Mouse (Mus musculus) midbrain, embryonic 11.5 days (tissue): ENCODE measurements around the gene Gm10799. TPM values are rescaled to one million over a fixed set of nuclear protein-coding genes. Genes with fewer than 3 reads are reported as not detected.
A peak's percentile ranks its signal among the peaks of the same experiment; 100 is the strongest.
"Not testable (repeated sequence)": the region's sequence is repeated elsewhere in the genome, so short reads cannot be mapped to it uniquely, and the experiment has no call there.

Source experiments
- ATAC-seq: fragments of 200-750 bp; cut with Nextera tagmentation; 2 replicates; pipeline ENCODE4 v1.8.0; 2017; ENCODE audit warnings: moderate TSS enrichment, moderate library complexity; ENCODE audit not compliant: low FRiP score
- DNase-seq: peaks from one replicate; pipeline ENCODE4 v3.0.0; 2015; ENCODE audit warnings: low spot score; ENCODE audit errors: missing footprints
- H3K27ac ChIP-seq: fragments of 300-500 bp; sonication (generic); 2 replicates; pipeline ENCODE4 v1.5.1; 2014; ENCODE audit warnings: low read depth, low read length
- H3K27me3 ChIP-seq: fragments of 300-500 bp; sonication (generic); 2 replicates; pipeline ENCODE4 v1.6.1; 2014; ENCODE audit warnings: mild to moderate bottlenecking, low read length, moderate library complexity, mixed read lengths; ENCODE audit not compliant: control insufficient read depth, insufficient read depth
- H3K36me3 ChIP-seq: fragments of 300-500 bp; sonication (generic); 2 replicates; pipeline ENCODE4 v1.6.1; 2014; ENCODE audit warnings: mild to moderate bottlenecking, low read length, moderate library complexity, mixed read lengths; ENCODE audit not compliant: control insufficient read depth, insufficient read depth
- H3K4me1 ChIP-seq: fragments of 300-500 bp; sonication (generic); 2 replicates; pipeline ENCODE4 v1.6.1; 2014; ENCODE audit warnings: low read length; ENCODE audit not compliant: control insufficient read depth, insufficient read depth
- H3K4me2 ChIP-seq: fragments of 300-500 bp; sonication (generic); 2 replicates; pipeline ENCODE4 v1.6.1; 2014; ENCODE audit warnings: mild to moderate bottlenecking, moderate library complexity
- H3K4me3 ChIP-seq: fragments of 300-500 bp; sonication (generic); 2 replicates; pipeline ENCODE4 v1.5.1; 2014; ENCODE audit warnings: low read depth, low read length
- H3K9ac ChIP-seq: fragments of 300-500 bp; sonication (generic); 2 replicates; pipeline ENCODE4 v1.6.1; 2014; ENCODE audit warnings: low read length
- H3K9me3 ChIP-seq: fragments of 300-500 bp; sonication (generic); 2 replicates; pipeline ENCODE4 v1.6.1; 2016; ENCODE audit warnings: low read length; ENCODE audit not compliant: control insufficient read depth
- WGBS: fragments of 180-500 bp; shearing (Covaris S2); extraction: QIAGEN DNeasy Blood & Tissue Kit; methylation state at CpG from one replicate; pipeline ENCODE4 v1.1.7; 2014; 5-methylcytosine and 5-hydroxymethylcytosine counted together
- polyA plus RNA-seq: library from polyadenylated mRNA; unstranded; fragments of >200 nt; fragmentation: Nextera tagmentation; extraction: Ambion mirVana; gene quantifications from 2 replicates; pipeline ENCODE4 v1.2.1, GENCODE M21; 2014

Gene Gm10799
- polyA plus RNA-seq: not detected in 2 replicates

DNA sequence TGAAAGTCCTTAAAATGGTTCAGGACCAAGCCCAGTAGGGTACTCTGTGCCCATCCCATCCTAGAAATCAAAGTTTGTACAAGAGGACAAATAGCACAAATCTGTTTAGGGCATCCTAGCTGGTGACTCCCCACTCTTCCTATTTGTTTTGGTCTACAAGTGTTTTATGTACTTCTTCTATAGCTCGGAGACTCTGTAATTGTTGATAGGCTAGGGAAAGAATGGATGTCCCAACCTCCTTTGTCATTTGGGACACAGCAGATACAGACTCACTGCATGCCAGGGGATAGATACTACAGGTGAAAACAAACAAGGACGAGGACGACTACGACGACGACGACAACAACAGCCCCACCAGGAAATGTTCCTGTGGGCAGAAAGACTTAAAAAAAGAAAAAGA, at the start of gene Gm10799:
Gene Gm10799 (minus strand): TSS at position 101 of the 400 bp plus-strand sequence.
- not testable (repeated sequence) for H3K4me2 ChIP-seq, ATAC-seq, H3K36me3 ChIP-seq, H3K4me3 ChIP-seq, H3K27ac ChIP-seq, H3K27me3 ChIP-seq, H3K9ac ChIP-seq, H3K4me1 ChIP-seq, H3K9me3 ChIP-seq, DNase-seq
- 86% methylated on average over 7 of the region's 7 CpGs for WGBS

DNA sequence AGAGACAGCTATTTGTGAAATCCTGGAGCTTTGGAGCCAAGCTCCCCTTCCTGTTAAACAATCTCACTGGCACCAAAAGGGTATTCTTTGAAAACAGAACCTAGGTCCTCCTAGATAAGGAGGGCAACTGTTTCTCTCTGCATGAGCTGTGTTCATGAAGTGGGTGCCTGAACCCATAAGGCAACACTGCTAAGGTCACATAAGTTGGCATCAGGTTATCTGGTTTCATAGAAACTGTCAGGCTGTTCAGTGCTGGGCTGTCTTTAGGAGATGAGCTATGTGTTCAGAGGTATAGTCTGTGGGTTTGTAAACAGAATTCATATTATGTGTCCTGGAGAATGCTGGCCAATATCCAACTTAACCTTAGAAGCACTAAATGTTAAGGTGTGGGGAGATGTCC, 48.8 kb upstream of the Gm10799 start:
- not testable (repeated sequence) for ATAC-seq, H3K9me3 ChIP-seq, H3K27ac ChIP-seq, H3K36me3 ChIP-seq, H3K4me2 ChIP-seq, H3K9ac ChIP-seq, H3K4me1 ChIP-seq, H3K4me3 ChIP-seq, H3K27me3 ChIP-seq
- DNase-seq: peak; percentile 23

DNA sequence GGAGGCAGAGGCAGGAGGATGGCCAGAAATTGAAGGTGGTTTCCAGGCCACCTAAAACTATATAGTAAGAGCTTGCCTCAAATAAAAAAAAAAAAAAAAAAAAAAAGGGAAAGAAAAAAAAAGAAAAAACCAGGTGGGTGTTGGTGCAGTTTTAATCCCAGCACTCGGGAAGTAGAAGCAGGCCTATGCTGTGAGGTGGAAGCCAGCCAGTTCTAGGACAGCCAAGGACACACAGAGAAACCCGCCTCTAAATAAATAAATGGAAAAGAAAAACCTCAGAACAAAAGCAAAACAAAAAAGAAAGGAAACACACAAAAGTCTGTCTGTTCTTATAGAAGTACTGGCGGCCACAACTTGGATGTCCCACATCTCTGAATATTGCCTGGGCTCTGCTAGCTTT, 46.5 kb upstream of the Gm10799 start:
- WGBS: 90% methylated on average over 3 of the region's 3 CpGs
- no peak overlapping the region for H3K4me2 ChIP-seq
- DNase-seq: peak; percentile 41
- H3K4me3 ChIP-seq: no peak overlapping the region
- H3K9me3 ChIP-seq: no peaks in the 10 kb centered on the region
- no peak for ATAC-seq
- no peaks in the 10 kb centered on the region for H3K27me3 ChIP-seq
- no peaks in the 10 kb centered on the region for H3K36me3 ChIP-seq
- H3K9ac ChIP-seq: no peak overlapping the region
- H3K27ac ChIP-seq: no peak overlapping the region
- no peaks in the 10 kb centered on the region for H3K4me1 ChIP-seq

DNA sequence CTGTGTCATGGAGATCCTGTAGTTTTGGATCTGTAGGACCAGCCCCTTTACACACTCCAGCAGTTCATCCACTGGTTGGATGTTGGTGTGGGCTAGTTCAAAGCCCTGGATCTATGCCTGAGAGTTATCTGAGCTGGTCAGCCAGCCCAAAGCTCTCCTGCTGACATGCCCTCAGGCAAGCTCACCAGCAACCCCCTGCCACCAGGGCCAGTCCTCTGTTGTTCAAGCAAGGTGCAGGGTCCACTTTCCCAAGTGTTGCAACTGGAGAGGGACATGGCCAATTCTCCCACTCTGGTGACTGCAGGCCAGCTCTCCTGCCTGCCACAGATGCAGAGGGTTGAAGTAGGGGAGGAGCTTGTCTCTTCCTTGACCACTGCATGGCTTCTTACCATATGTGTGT, 45.2 kb upstream of the Gm10799 start:
- ATAC-seq, H3K27ac ChIP-seq: not testable (repeated sequence)

DNA sequence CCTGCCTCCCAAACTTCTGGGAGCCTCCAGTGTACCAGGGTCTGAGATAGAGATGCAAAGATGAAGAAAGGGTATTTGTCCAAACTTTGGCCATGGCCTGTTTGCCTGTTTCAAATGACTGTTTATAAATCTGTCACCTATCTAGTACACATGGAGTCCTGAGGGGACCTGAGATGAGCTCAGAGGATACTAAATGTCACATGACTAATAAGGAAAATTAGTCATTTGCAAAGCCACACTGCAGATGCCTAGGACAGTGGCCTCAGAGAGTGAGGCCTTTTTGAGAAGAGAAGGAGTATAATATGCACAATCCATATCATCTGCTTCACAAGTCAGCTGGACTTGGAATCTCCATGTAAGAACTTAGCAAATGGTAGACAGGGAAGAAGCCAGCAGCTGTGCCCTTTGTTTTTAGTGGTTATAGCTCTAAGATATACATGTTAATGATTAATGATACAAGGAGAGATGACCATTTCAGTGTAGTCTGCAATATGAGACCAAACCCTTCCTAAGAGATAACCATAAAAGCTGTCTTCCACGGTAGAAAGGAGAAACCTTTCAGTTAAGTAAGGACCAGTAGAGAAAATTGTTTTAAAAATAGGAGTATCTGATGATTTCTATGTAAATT, 42.9 kb upstream of the Gm10799 start:
- no CpG with 5 or more reads among the region's 1 CpGs for WGBS
- DNase-seq, H3K36me3 ChIP-seq, ATAC-seq, H3K4me1 ChIP-seq, H3K27ac ChIP-seq, H3K27me3 ChIP-seq, H3K9ac ChIP-seq, H3K4me3 ChIP-seq, H3K4me2 ChIP-seq, H3K9me3 ChIP-seq: not testable (repeated sequence)

More for the DNA sequence above, 45.2 kb upstream of the Gm10799 start:
- H3K9ac ChIP-seq, H3K4me1 ChIP-seq, H3K36me3 ChIP-seq, H3K9me3 ChIP-seq, H3K4me3 ChIP-seq, H3K27me3 ChIP-seq, DNase-seq, H3K4me2 ChIP-seq: not testable (repeated sequence)

DNA sequence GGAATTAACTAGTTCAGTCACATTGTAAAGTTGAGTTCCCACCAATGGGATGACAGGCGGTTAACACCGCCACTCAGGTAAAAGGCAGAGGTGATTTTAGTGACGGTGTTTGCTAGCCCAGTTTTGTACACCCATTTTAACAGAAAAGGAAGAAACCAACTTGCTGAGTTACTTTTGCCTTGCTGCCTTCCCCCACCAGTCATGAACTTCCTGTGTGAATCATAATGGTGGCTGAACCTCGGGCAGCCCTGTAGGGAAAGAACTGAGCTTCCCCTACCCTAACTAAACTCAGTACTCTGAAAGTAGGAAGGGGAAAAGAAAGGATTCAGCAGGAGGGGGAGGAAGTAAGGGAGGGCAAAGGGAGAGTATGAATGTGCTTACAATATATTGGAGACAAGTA, 41.7 kb upstream of the Gm10799 start:
- Histone ChIP-seq H3K27me3 (no peaks in the 10 kb centered on the region), H3K36me3 (no peaks in the 10 kb centered on the region), H3K9me3 (no peaks in the 10 kb centered on the region), H3K4me3 (no peak overlapping the region), H3K4me2 (no peak overlapping the region), H3K27ac (no peak overlapping the region), H3K4me1 (no peaks in the 10 kb centered on the region), H3K9ac (no peak overlapping the region)
- DNase-seq (peak; percentile 59), ATAC-seq (no peak)
- WGBS: 90% methylated on average over 4 of the region's 4 CpGs

DNA sequence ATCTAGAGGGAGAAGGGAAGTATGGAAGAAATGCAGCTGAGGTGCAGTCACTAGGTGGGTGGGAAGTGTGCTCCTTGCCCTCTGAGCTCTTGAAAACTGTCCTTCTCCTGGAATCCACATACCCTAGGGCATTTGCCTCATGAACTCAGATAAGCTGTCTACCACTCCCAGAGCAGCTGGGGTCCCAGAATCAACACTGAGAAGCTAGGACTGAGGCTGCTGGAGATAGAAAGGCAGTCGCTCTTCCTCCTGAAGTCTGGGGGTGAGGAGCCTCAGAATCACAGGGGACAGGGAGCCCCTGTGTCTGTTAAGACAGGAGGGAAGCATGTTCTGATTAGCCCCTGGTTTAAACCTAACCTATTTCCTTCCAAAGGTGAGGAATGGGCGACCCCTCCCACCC, 41.2 kb upstream of the Gm10799 start:
- ATAC-seq (no peak), DNase-seq (peak; percentile 56)
- no peak overlapping the region for H3K4me2 ChIP-seq
- no peak overlapping the region for H3K27ac ChIP-seq
- no peaks in the 10 kb centered on the region for H3K9me3 ChIP-seq
- no peaks in the 10 kb centered on the region for H3K27me3 ChIP-seq
- 75% methylated on average over 2 of the region's 2 CpGs for WGBS
- no peak overlapping the region for H3K9ac ChIP-seq
- no peaks in the 10 kb centered on the region for H3K36me3 ChIP-seq
- H3K4me3 ChIP-seq: no peak overlapping the region
- no peaks in the 10 kb centered on the region for H3K4me1 ChIP-seq

DNA sequence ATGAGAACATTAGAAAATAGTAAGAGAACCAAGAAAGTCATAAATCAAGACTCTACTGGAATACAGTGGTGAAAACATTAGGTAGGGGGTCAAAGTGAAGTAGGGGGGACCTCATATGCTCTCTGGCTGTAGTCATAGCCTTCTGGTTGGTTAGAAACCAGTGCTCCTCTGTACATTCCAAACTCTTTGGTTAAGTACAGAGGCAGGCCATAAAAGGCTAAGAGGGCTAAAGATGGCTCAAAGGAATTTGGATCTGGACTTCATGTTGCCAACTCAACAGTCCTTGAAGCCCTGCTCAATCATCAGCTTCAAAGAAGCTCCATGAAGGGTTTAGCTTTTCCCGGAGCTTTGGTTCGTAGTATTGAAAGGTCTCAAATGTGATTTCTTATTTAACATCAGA, 40.7 kb upstream of the Gm10799 start:
- H3K27ac ChIP-seq, ATAC-seq, H3K9me3 ChIP-seq, H3K4me2 ChIP-seq, H3K36me3 ChIP-seq, DNase-seq, H3K27me3 ChIP-seq, H3K9ac ChIP-seq, H3K4me3 ChIP-seq, H3K4me1 ChIP-seq: not testable (repeated sequence)
- WGBS: 91% methylated on average over 2 of the region's 2 CpGs

DNA sequence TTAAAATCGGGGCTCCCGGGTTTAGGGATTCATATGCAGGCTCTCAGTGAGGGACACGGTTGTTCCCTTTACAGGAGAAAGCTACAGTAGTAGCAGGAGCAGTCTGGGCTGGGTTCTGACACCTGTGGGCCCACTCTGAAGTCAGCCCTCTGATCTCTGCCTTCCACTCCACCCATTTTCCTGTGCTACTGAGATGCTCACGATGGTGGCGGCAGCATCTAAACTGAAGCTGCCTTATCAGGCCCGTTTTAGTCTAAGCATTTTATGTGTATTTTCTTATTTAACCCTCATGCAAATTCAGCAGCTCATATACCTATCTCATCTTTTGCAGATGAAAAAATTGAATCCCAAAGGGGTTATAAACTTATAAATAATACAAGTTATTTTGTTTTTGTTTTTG, 36.5 kb upstream of the Gm10799 start:
- Histone ChIP-seq H3K9me3 (no peaks in the 10 kb centered on the region), H3K4me3 (no peak overlapping the region), H3K27ac (no peak overlapping the region), H3K4me1 (no peaks in the 10 kb centered on the region), H3K27me3 (no peaks in the 10 kb centered on the region), H3K36me3 (no peaks in the 10 kb centered on the region), H3K4me2 (no peak overlapping the region), H3K9ac (no peak overlapping the region)
- ATAC-seq (no peak), DNase-seq (no peak)
- WGBS: 87% methylated on average over 6 of the region's 6 CpGs
